Mouse (Mus musculus): ENCODE data around the gene Klhl31.

- TF ChIP-seq POLR2A (IDR thresholded peaks at IDR 0.05; ENCODE audit: borderline replicate concordance, extremely low read depth, insufficient read depth, insufficient read length, poor library complexity, severe bottlenecking) (no peak), CTCF (IDR thresholded peaks at IDR 0.05; ENCODE audit: borderline replicate concordance, extremely low read depth, insufficient read depth, insufficient read length) (no peak)
These were observed 48.6 kb downstream of the Klhl31 start for GRCm38 (mm10) chr9:77684938-77685337.

Data from brain, embryonic 14.5 days (tissue).